In the genomic region with DNA sequence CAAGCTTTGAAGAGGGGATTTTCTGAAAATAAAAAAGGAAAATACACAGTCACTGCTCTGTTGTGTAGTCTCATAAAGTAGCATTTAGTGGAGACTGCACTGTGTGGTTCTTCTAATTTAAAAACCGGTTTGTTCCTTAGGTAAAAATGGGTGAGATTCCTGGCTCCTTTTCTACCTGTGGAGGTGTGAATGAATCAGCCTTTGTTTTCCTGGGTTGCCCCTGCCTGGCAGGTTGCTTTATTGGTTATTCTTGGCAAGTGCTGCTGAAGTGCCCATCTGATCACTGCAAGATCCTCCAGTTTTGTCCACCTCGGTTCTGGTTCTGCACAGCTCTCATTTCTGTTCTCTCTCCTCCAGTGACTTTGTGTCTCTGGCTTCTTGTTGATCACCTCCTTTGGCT, we compare ENCODE assay signal across 14 mouse cellular contexts.
DNase-seq lines count a peak whose midpoint lies in the region; ATAC-seq and TF ChIP-seq lines count a peak whose summit lies in the region.
"Had no signal": no experiment of that assay in that cellular context is flagged by ENCODE, and none has a peak within 500 bp of the region (broad histone marks: within the 10 kb centered on the region; RNA-seq: fewer than 3 reads in every experiment).

No protein-coding gene starts in this region.

- H3K27ac ChIP-seq in layer of hippocampus, adult 2 months, result peak overlapping the region; percentile 51; the same call in 1 of the 2 replicates
- H3K27ac ChIP-seq in forebrain, embryonic 15.5 days (replicated peaks), result no peak overlapping the region
- no peak overlapping the region for H3K27ac ChIP-seq in midbrain, embryonic 16.5 days (ENCODE audit: low read length)
- H3K27ac ChIP-seq: limb, embryonic 12.5 days had no signal

- TF ChIP-seq CTCF in layer of hippocampus, adult 2 months (conservative IDR thresholded peaks at IDR 0.05), result no peak

- peak; percentile 49 for ATAC-seq in forebrain, embryonic 15.5 days (replicated peaks)
- peak; percentile 11; the same call in 1 of the 2 replicates for ATAC-seq in midbrain, embryonic 16.5 days
- ATAC-seq: intestine, postnatal 0 days; Patski had no signal

- no peak overlapping the region for H3K9ac ChIP-seq in forebrain, embryonic 15.5 days (replicated peaks)
- no peak overlapping the region for H3K9ac ChIP-seq in midbrain, embryonic 16.5 days (ENCODE audit: low read depth, low read length)
- H3K9ac ChIP-seq: limb, embryonic 12.5 days; lung, embryonic 14.5 days had no signal

- H3K4me2 ChIP-seq in forebrain, embryonic 15.5 days (replicated peaks), result no peak overlapping the region
- H3K4me2 ChIP-seq in midbrain, embryonic 16.5 days (ENCODE audit: low read length), result no peak overlapping the region
- H3K4me2 ChIP-seq: limb, embryonic 12.5 days; lung, embryonic 14.5 days had no signal

- no peak overlapping the region; the same call in 1 of the 2 replicates for H3K4me3 ChIP-seq in layer of hippocampus, adult 2 months
- H3K4me3 ChIP-seq in forebrain, embryonic 15.5 days, result no peak overlapping the region
- H3K4me3 ChIP-seq in midbrain, embryonic 16.5 days (ENCODE audit: low read depth, low read length), result no peak overlapping the region
- H3K4me3 ChIP-seq: limb, embryonic 12.5 days had no signal

- no peaks in the 10 kb centered on the region for H3K36me3 ChIP-seq in forebrain, embryonic 15.5 days
- no peaks in the 10 kb centered on the region for H3K36me3 ChIP-seq in midbrain, embryonic 16.5 days (ENCODE audit: control insufficient read depth, insufficient read depth, low read length)
- H3K36me3 ChIP-seq: limb, embryonic 12.5 days had no signal

- peaks cover 6% of the 10 kb centered on the region; the same call in 1 of the 2 replicates for H3K27me3 ChIP-seq in forebrain, embryonic 15.5 days
- H3K27me3 ChIP-seq in midbrain, embryonic 16.5 days (ENCODE audit: control insufficient read depth, insufficient read depth, low read depth, low read length), result no peaks in the 10 kb centered on the region
- H3K27me3 ChIP-seq: limb, embryonic 12.5 days had no signal

- peak in 1 of 2 experiments; percentile 22 for DNase-seq in layer of hippocampus, adult 2 months (ENCODE audit: low spot score in 2 of 2)
- DNase-seq in layer of hippocampus, postnatal 25 days (ENCODE audit: extremely low spot score in 1 of 2, low spot score in 1 of 2), result no peak
- peak; percentile 68 for DNase-seq in cerebellum, adult 9-10 months
- DNase-seq in Muller cell, postnatal 12 days (ENCODE audit: inconsistent ontology term), result no peak
- no peak for DNase-seq in yolk sac, embryonic 10.5 days (ENCODE audit: low spot score)
- no peak for DNase-seq in thymus, postnatal 4 days
- DNase-seq: adrenal gland, adult 8-10 months; gastrocnemius, postnatal 36 days; lung, embryonic 14.5 days had no signal

- 8% methylated on average over 2 of the region's 2 CpGs for WGBS in forebrain, embryonic 15.5 days
- 9% methylated on average over 2 of the region's 2 CpGs for WGBS in midbrain, embryonic 16.5 days

- H3K4me1 ChIP-seq in forebrain, embryonic 15.5 days, result peaks cover 13% of the 10 kb centered on the region
- H3K4me1 ChIP-seq in midbrain, embryonic 16.5 days (ENCODE audit: control insufficient read depth, insufficient read depth, low read length), result peaks cover 7% of the 10 kb centered on the region

- H3K9me3 ChIP-seq in forebrain, embryonic 15.5 days, result no peaks in the 10 kb centered on the region
- H3K9me3 ChIP-seq in midbrain, embryonic 16.5 days (replicated peaks; ENCODE audit: control insufficient read depth, low read length, poor library complexity, severe bottlenecking), result no peaks in the 10 kb centered on the region
- H3K9me3 ChIP-seq: limb, embryonic 12.5 days had no signal
